Mouse (Mus musculus) E14TG2a.4 (cell line): ENCODE measurements around the gene Atp11a.

Experiments
- CTCF ChIP-seq: conservative IDR thresholded peaks from 2 replicates; pipeline ENCODE4 v1.5.1; 2014; ENCODE audit warnings: low read length
- POU5F1 ChIP-seq: IDR thresholded peaks from 2 replicates; pipeline ENCODE4 v1.6.1; 2014; ENCODE audit warnings: low read length, borderline replicate concordance

DNA sequence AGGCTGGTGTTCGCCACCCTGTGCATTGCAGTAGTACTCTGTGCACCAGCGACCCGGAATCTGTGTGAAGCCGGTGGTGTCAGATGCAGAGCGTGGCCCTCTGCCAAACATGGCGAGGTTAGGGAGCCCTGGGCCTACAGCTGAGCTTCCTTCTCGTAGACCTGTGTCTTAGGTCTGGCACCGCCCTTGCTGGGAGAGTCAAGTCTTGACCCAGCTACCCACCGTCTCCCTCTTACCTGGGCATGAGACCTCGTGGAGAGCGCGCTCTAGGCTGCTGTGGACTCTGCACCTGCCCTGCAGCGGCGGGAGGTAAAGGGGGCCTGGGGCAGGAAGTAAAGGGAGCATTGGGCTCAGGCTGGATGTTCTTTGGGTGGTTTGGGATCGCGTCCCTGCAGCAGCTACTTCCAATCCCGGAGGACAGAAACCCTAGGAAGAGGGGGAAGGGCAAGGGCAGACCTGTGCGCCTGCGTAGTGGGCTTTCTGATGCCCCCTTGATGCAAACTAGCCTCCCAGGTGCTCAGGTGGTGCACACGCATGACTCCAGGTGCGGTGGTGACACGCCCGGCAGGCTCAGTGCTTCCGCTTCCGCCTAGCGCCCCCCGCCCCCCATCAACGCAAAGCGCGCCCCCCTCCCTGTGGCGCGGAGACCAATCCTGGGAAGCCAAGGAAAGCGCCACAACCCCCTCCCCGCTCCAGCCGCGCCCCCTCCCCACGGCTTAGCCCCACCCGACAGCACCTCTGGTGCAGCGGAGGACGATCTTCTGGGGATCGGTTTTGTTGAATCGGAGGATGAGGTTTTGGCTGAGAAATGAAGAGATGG, 158.6 kb downstream of the Atp11a start:
- TF ChIP-seq CTCF (no peak), POU5F1 (no peak)
